Mouse (Mus musculus) cerebellum, adult (tissue): ENCODE data around the gene Rrp12.
"Not testable (repeated sequence)": the region's sequence is repeated elsewhere in the genome, so short reads cannot be mapped to it uniquely, and the experiment has no call there.

ENCODE experiments used
- ATAC-seq: cut with Nextera tagmentation; 2 replicates; pipeline ENCODE4 v1.9.2; 2017; ENCODE audit warnings: mild to moderate bottlenecking, moderate library complexity, mixed read lengths; ENCODE audit not compliant: insufficient number of reproducible peaks, low FRiP score, low TSS enrichment

Rrp12 gene

GRCm38 (mm10) chr19:41895460-41896318, at the start of gene Rrp12:
Gene Rrp12, minus strand, starts transcription at chr19:41896173.
- peak; percentile 97 for ATAC-seq

GRCm38 (mm10) chr19:41943841-41944240, 47.9 kb upstream of the Rrp12 start:
- no peak for ATAC-seq

DNA sequence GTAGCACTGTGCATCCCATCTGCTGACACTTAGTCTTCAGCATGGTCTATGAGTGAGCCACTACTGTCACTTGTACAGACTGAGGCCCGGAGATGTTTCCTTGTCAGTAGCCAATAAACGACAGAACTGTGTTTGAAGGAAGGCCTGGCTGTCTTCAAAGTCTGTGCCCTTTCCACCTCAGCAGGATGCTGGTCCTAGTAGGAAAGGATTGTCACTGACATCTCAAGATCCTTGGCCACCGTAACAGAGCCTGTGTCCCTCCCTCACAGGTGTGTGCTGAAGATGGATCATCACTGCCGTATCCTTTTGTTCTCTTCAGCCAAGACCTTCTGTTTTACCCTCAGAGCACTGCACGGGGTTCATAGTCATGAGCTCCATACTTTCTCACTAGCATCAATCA, 42.6 kb upstream of the Rrp12 start:
- no peak for ATAC-seq

DNA sequence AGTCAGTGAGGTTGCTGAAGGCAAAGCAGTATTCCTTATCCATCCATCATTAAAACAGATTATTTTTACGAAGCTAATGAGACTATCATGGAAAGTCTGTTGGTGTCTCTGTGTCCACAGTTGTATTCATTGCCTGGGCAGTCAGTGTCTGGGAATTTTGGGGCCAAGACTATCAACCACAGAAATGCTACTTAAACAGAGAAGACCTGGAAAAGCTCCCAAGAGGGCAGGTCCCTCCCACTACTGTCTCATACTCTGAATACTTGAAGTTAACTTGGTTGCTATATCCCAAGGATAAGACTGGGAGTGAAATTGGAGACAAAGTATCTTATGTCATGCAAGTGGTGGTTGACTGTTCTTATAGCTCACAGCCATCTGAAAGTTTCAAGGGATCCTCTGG, 39.9 kb upstream of the Rrp12 start:
- ATAC-seq, result no peak

DNA sequence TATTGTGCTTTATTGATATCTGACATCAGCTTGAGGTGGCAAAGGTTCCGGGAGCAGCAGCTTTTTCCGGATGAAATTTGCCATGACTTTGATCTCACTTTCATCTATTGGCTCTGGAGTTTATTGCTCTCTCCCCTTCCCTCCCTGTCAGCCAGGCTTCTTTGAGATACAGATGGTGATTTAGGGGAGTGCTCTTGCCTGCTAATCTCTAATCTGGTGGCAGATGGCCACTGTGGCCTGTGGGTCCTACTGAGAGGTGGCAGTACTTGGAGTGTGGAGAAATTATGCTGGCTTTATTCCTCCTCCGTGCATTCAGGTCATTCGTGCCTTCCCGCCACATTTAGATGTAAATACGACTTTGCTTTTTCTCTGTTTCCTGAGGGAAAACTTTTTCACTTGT, 38.2 kb upstream of the Rrp12 start:
- ATAC-seq, result no peak

DNA sequence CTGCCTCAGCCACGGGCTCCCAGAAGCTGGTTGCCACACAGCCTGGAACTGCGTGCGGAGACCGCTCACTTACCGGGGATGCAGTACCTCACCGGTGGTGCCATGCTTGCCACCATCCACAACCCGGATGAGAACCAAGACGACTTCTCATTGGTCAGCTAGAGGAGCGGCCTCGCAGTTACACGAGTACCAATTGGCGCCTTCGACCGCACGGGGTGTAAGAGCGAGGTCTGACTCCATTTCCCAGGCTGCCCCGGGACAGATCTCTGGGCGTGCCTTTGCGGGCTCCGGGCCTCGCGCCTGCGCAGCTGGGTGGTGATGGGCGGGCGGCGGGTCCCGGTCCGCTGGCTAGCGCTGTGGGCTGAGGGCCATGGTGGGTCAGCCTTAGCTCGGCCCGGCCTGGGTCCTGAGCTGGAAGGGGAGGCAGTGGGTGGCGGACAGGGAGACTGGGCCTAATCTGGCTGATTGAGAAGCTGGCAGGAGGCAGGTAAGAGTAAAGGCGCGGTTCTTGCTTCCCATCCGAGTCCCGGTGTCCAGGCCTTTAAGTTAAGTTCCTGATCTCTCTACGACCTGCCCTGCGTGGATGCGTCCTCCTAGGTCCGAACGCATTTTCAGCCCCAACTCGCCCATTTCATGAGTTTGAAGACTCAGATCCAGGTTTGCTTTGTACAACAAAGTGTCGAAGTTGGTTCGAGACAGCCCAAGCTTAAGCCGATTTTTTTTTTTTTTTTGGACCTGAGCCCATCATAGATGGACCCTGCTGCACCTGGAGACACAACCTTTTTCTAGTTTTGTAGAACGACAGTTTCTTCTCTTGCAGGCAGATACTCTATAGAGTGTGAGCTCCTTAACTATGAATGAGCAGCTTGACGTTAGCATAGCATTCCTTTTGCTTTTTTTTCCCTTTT, 37.5 kb upstream of the Rrp12 start, which contains the start of the genes Exosc1 and Zdhhc16:
TSS of gene Exosc1 (minus strand) at position 245 of the 908 bp plus-strand sequence.
TSS of gene Zdhhc16 (plus strand) at position 302 of the 908 bp plus-strand sequence.
- ATAC-seq, result peak; percentile 100

DNA sequence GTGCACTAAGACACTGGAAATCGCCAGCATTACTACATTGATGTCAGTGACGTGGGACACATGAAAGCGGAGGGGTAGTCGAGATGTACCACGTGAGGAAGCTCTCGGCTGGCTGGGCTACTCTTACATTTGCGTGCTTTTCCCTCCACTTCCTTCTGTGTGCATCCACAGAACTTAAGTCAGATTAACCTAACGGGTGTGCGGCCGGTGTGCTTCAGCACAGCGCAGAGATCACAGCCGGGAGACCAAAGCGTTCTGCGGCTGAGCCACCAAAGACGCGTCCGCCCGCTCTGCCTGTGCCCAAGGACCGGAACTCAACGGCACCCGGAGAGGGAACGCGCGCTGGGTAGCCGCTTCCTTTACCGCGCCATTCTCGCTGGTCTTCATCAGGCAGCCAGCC, 36.7 kb upstream of the Rrp12 start:
- 0 out of 2 replicates have a peak, but pooled peaks have one; percentile 6 for ATAC-seq

- no peak for ATAC-seq
Observed at GRCm38 (mm10) chr19:41920412-41921067, 24.6 kb upstream of the Rrp12 start.

GRCm38 (mm10) chr19:41919471-41919870, 23.5 kb upstream of the Rrp12 start:
- ATAC-seq, result no peak

DNA sequence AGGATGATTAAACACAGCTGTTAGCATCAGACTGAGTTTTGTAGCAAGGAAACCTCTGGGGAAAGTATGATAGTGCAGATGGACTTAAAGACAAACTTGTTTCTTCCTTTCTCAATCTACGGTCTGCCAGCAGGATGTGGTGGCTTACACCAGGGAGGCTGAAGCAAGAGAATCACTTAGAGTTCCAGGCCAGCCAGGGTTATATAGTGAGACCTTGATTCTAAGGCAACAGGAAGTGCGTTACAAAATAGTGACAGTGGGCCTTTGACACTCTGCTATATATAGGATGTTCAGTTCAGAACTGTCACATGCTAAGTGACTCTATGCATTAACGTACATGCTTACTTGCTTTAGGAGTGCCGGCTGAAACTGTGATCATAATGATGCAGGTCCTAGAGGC, 20.9 kb upstream of the Rrp12 start:
- ATAC-seq, result no peak

GRCm38 (mm10) chr19:41915294-41915693, 19.3 kb upstream of the Rrp12 start:
- ATAC-seq, result no peak

GRCm38 (mm10) chr19:41914592-41914882, 18.6 kb upstream of the Rrp12 start:
- not testable (repeated sequence) for ATAC-seq

GRCm38 (mm10) chr19:41913774-41914591, 18.0 kb upstream of the Rrp12 start:
- no peak for ATAC-seq

- ATAC-seq, result peak; percentile 57; the same call in 1 of the 2 replicates
Observed at GRCm38 (mm10) chr19:41912121-41913080, 16.4 kb upstream of the Rrp12 start.

GRCm38 (mm10) chr19:41911178-41912073, 15.5 kb upstream of the Rrp12 start, which contains the start of gene Pgam1:
Gene Pgam1, plus strand, starts transcription at chr19:41911923.
- peak; percentile 89 for ATAC-seq

GRCm38 (mm10) chr19:41910396-41910795, 14.4 kb upstream of the Rrp12 start:
- no peak for ATAC-seq

- ATAC-seq, result no peak
Observed at GRCm38 (mm10) chr19:41908736-41909135, 12.8 kb upstream of the Rrp12 start.
